Mouse (Mus musculus) cerebellum, postnatal 10 days (tissue): ENCODE measurements around the gene Tdrd7.

ENCODE experiments used
- DNase-seq, 2 experiments: peaks; one replicate each; pipeline ENCODE4 v3.0.0; 2021; ENCODE audit warnings: mixed read lengths in 2 of 2

Gene Tdrd7

DNA sequence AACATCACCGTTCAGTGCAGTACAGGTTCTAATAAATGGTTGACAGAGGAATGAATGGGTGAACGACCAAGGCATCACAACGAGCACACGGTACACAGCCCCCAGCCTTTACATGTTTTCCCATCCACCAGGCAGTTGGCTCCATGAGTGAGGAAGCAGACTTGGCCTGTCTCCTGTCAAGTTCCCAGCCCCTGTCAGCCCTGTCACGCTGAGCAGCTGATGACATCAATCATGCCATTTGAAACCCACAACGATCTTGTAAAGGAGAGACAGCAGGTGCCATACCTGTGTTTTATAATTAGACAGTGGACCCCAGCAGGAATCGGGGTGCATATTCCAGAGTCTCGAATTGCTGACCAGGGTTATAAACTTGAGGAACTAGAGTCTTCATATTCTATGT lies 78.2 kb downstream of the Tdrd7 start:
- no peak for DNase-seq

GRCm38 (mm10) chr4:46047971-46048370 lies 82.8 kb downstream of the Tdrd7 start:
- no peak for DNase-seq

- no peak for DNase-seq
These were observed 83.3 kb downstream of the Tdrd7 start for GRCm38 (mm10) chr4:46048418-46048817.

DNA sequence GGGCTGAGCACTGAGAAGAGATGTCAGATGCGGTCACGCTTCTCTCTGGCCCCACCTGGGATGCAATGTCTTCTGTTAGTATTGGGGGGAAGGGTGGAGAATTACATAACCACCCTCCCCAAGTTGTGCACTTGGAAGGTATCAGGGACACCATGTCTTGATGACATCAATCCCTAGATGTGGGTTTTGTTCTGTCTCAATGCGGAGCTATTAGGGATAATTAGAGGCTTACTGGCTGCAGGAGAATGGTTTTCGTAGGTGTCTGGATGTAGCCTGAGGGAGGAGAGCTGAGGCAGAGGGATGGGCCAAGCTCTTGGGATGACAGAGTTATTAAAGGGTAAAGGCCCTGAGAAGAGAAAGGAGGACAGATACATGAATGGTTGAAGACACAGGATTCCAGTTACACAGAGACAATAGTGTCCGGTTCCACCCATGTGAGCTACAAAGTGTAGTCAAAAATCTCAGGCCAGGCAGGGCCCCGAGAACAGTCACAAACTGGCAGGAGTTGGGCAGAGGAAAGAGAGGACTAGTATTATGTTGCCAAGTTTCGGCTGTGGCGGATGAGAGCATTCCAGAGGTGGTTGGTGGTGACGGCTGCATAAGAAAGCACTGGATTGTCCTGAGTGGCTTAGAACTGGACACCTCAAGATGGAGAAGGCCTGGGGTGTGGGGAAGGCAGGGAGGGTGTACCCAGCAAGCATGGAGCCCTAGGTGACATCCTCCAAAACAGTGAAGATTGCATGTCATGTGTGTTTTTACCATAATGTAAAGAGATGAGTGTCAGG lies 88.4 kb downstream of the Tdrd7 start:
- DNase-seq: no peak

DNA sequence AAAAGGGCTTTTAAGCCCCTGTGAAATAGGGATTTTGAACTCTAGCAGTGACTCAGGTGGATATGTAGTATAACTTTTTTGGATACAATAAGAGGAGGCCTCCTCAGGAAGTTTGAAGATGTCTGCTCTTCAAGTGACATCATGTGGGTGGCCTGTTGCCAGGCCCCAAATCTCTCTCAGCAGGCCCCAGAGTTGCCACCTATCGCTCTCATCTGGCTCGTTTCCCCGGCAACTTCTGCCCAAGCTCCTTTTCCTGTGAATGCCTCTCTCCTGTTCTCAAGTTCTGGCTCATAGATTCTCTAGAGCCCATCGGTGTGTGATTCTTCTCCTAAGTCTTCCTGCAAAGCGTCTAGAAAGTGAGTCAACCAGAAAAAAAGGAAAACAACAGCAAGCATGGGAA lies 91.0 kb downstream of the Tdrd7 start:
- DNase-seq: peak in 1 of 2 experiments; percentile 62

- peak; percentile 68 to 78 for DNase-seq
These were observed 96.3 kb downstream of the Tdrd7 start for GRCm38 (mm10) chr4:46061259-46061962.

DNA sequence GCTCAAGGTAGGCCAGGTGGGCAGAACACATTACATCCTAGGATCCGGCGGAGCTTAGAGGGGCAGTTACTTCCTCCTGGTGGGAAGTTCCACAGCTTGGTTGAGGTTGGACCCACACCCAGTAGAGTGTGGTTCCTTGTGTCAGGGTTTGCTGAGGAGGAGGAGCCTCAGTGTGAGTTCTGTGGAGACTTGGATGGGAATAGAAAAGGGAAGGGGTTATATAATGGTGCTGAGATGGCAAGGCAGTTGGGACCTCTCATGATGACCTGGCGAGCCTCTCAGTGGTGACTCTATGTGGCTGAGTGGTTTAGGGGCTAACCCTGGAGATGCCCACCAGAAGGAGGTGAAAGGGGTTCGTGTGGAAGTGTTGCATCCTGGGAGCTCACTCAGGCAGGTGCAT lies 98.7 kb downstream of the Tdrd7 start:
- DNase-seq: no peak

DNA sequence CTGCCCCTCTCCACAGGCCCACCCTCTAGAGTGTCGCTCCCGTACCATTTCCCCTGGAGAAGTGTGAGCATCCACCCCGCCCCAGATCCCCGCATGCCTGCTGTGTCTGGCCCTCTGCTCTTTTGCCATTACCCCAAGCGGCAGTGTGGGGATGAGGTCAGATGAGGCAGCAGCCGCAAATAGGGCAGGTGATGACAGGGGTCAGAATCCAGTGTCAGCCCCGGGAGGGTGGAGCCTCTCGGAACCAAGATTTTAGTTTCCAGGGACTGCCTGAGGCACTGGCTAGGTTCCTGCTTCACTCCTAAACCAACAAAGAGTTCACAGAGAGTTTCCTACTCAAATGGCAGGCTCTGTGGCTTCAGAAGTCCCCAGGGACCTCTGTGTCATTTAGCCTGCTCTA lies 99.1 kb downstream of the Tdrd7 start:
- no peak for DNase-seq

DNA sequence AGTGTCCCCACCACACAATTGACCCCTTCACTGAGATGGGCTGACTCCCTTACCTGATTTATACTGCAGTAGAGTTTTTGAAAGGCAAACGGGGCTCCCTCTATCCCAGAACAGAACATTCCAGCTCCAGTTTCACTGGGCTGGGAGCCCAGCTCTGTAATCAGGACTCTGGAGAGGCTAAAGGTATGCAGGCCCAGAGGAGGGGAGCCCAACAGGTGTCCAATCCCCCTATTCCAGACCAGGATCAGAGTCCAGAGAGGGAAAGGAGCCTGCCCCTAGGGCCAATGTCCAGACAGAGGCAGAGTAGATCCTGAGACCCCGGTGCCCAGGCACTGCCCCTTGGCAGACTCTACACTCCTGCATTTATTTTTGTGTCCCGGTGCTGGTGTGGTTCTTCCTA lies 99.8 kb downstream of the Tdrd7 start:
- DNase-seq: no peak

- DNase-seq: peak in 1 of 2 experiments; percentile 59
These were observed 100.7 kb downstream of the Tdrd7 start for GRCm38 (mm10) chr4:46065695-46066340.

DNA sequence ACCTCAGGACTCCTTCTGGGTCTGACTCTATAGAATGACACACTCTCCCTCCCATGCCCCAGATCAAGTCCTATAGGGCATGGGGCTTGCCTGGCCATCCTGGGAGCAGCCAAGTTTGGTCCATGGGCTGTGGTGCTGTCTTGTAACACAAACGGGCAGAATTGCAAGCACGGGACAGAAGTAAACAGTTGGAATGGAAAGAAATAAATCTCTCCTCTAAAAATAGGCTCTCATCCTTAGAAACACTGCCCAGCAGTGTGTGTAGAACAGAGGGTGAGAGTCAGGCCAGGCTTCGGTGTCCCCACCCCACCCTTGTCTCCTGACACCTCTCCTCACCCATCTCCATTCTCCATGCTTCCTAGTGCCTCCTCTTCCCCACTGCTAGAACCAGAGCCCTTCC lies 102.9 kb downstream of the Tdrd7 start:
- no peak for DNase-seq

DNA sequence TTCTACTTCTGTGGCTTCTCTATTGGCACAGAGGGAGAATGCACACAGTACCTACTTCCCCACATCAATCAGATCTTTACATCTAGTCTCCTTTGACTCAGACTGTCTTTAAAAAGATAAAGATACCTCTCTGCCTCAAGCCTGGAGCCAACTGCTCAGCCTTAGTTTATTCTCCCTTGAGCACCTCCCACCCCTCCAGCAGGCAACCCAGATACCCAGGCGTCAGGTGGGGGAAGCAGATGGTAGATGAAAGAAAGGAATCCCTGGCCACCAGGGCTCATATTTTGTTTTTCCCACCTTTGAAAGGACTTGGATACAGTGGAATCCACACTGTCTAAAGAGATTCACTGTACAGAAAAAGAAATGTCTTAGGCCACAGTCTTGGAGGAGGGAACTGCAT lies 103.4 kb downstream of the Tdrd7 start:
- no peak for DNase-seq

DNA sequence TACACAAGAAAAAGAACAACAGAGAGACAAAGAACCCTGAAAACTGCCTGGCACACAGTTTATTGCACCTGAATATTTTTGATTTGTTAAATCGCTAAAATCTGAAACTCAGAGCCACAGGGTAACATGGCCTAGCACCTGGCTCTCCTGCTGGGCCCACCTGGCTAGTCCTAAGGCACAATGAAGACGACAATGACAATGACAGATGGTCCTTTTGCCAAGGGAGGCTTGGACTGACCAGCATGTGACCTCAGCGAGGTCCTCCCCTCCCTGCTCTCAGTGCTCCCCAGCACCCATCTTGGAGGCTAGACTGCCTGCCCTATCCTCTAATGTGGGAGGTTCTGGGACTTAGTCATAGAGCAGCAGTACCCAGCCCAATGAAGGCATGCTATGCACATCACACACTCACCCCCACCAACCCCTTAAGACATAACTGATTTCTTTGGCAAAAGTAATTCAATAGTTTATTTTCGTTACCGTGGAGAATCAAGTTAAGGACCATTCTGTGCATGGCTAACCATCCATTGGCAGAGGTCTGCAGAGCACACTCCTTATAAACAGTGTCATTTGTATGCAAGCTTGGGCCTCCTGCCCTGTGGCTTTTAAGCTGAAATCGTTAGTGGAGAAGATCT lies 104.8 kb downstream of the Tdrd7 start:
- peak in 1 of 2 experiments; percentile 45 for DNase-seq

GRCm38 (mm10) chr4:46072631-46073030 lies 107.5 kb downstream of the Tdrd7 start:
- DNase-seq: peak; percentile 72 to 82

DNA sequence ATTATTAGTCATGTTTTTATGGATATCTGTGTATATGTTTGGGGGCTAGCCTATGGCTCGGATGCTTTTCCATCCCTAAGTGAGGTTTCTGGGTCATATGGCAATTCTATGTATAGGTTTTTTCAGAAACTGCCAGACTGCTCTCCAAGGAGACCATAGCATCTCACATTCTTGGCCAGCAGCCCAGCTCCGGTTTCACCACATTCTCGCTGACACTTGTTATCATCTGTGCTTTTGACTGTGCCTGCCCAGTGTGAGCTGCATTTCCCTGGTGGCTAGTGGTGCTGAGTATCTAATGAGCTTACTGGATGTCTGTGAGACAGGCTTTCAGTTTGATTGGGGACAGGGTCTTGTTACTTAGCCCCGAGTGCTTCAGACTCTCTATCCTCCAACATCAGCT lies 108.6 kb downstream of the Tdrd7 start:
- DNase-seq: peak; percentile 71 to 73

DNA sequence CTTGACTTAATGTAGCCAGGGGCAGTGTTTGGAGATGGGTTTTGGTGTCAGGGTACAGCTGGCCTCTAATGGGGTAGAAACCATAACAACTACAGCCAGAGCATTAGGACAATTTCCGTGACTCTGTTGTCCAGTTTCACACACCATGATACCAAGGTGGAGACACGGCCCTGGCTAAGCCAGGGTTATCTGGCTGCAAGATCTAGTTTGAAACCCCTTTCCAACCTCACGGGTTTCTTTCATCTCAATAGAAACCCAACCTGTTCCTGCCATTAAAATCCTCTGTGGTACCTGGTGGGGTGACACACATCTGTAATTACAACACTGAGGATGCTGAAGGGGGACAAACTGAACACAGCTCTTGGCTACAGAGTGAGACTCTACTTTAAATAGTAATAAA lies 110.5 kb downstream of the Tdrd7 start:
- DNase-seq: no peak

- DNase-seq: no peak
These were observed 111.8 kb downstream of the Tdrd7 start for GRCm38 (mm10) chr4:46076892-46077291.

DNA sequence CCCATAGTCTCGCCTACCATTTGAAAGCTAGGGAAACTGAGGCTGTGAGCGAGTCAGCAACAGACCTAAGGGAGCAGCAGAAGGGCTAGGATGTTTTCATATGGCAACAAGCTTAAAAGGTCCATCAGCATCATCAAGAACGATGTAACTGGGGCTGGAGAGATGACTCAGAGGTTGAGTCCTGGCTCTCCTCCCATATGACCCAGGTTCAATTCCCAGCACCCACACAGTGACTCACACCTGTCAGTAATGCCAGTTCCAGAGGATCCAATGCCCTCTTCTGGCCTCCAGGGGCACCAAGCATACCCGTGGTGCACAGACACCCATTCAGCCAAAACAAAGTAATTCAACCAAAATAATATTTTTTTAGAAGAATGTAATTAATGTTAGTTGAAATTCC lies 115.1 kb downstream of the Tdrd7 start:
- peak in 1 of 2 experiments; percentile 5 for DNase-seq

DNA sequence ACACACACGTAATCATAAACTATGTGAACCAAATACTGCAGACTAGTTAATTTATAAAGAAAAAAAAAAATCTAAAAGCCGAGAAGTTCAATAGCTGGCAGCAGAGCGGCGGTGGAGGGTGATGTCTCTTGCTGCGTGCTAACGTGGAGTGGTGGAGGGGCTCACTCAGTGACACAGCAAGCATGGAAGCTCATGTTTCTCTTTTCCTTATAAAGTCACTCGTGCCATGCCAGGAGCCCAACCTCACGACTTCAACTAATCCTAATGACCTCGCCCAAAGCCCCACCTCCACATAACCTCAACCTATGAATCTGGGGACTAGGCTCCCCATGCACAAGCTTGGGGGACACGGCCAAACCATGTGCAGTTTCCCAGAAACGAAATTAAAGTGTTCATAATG lies 117.4 kb downstream of the Tdrd7 start:
- no peak for DNase-seq
